Mouse (Mus musculus): Measurements from ENCODE around the gene Egr2.

The Egr2 gene

DNA sequence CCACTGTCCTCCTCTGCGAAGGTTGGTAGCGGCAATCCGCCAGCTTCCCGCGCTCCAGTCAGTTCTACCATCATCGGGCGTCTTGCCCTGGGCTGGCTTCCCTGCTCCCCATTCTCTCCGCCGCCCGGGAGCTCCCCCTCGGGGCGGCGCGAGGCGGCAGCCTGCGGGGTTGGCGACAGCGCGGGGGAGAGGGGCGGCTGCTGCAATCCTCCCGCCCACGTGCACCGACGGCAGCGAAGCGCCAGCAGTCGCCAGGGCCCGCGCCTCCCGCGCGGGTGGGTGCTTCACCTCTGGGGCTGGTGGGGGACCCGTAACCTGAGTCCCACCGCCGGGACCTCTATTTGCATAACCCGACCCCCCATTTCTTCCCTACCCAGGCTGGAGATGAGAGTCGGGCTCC, at the start of gene Egr2:
Egr2 (plus strand) TSS at position 220 of the 400 bp plus-strand sequence.
- no peak for DNase-seq (ENCODE audit: low read depth, low spot score)

- DNase-seq (ENCODE audit: low read depth, low spot score) = no peak
These were observed 47.8 kb upstream of the Egr2 start for GRCm38 (mm10) chr10:67487496-67487895.

- no peak for DNase-seq (ENCODE audit: low read depth, low spot score)
These were observed 45.4 kb upstream of the Egr2 start for GRCm38 (mm10) chr10:67489836-67490235.

DNA sequence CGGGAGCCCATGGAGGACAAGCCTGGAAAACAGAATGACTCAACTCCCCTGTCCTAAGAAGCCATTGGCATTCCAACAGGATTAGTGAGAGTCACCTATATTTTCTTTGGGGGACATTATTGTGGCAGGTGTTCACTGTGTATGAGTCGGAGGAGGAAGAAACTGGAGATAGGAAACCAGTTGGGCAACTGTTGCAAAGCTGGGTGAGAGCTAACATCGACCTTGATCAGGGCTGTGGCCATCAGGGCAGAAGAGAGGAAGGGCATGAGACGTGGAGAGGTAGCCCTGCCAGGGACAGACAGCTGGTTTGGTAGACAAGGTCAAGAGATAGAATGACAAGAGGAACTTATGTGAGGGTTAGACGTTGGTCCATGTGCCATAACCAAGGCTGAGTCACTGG, 44.6 kb upstream of the Egr2 start:
- DNase-seq (ENCODE audit: low read depth, low spot score) = no peak

DNA sequence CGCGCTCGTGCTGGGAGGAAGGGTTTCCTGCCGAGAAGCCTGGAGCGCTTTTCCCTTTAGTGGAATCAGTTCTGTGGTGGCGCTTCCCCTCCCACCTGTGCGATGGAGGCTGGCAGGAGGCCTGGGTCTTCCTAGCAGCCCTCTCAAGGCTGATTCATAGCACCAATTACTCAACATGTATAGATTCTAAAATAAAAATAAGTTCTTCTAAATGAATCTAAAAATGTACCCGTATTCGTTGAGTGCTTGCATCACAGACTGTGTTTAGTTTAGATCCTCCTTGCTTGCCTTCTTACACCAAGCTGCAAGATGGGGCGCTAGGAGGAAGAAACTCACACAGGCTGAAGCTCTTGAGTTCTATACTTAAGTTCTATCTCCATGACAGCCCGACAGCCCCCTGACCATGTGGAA, 43.1 kb upstream of the Egr2 start:
- no peak for DNase-seq (ENCODE audit: low read depth, low spot score)

GRCm38 (mm10) chr10:67493556-67493955, 41.7 kb upstream of the Egr2 start:
- no peak for DNase-seq (ENCODE audit: low read depth, low spot score)

DNA sequence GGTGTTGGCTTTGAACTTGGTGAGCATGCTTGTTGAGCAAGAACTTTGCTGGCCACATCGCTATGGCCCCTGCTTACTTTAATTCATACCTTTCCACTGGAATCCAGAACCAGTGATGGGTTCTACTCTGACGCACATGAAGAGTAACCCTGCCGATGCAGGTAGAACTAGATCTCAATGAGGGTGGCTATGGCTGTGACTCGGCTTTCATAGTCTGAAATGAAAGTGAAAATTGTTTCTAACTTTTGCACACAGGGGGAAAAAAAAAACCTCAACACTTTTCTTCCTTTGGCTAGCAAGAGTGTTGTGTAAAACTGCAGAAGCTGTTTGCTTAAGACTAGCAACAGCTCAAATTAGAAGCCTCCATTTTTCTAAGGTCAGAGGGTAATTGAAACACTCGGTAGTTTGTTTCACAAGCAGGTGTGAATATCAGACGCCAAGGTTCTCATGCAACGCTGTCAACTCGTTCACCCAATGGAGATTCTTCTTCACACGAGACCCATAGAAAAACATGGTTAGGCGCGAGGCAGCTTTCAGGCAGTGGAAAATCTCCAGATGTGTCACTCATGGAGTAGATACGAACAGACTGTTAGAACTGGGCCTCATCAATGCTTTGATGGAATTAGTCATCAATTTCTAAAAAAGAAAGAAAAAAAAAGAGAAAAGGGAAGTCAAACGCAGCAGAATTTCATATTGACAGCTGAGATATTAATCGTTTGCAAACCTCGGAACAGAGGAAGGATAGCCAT, 38.0 kb upstream of the Egr2 start:
- DNase-seq (ENCODE audit: low read depth, low spot score) = no peak

DNA sequence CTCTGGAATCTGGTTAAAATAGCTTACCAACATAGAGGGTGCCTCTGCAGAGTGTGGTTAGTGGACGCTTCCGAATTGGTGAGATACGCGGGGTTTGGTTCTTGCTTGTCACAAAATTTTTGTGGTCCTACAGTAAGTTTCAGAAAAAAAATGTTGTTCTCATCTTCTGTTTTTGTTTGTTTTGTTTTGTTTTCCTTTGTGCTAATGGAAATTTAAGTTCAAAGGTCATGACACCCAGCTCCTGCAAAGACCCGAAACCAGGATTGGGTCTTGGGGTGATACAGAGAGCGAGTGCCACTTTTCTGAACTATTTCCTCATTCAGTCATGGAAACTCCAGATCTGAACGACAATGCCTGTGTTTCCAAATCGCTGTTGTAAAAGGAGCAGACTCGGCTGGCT, 37.3 kb upstream of the Egr2 start:
- no peak for DNase-seq (ENCODE audit: low read depth, low spot score)

- no peak for DNase-seq (ENCODE audit: low read depth, low spot score)
These were observed 31.8 kb upstream of the Egr2 start for GRCm38 (mm10) chr10:67503320-67503995.

DNA sequence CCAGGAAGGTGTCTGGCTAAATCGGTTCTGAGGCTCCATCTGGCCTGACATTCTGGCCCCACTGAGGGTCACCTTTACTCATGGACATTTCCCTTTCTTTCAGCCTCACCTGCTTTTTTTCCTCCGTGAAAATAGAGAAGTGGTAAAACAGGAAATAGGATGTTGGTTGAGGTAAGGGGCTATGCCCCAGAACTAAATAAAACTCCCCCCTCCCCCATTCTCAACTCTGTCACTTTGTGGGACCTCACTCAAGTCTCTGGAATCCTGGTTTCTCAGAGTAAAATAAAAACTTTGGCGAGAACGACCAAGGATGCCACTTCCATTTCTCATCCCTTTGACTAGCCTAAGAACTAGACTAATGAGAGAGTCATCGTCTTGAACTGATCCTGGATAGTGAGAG, 31.2 kb upstream of the Egr2 start:
- DNase-seq (ENCODE audit: low read depth, low spot score) = no peak

- no peak for DNase-seq (ENCODE audit: low read depth, low spot score)
These were observed 30.0 kb upstream of the Egr2 start for GRCm38 (mm10) chr10:67505248-67505647.

GRCm38 (mm10) chr10:67512211-67512610, 23.1 kb upstream of the Egr2 start:
- no peak for DNase-seq (ENCODE audit: low read depth, low spot score)

- DNase-seq (ENCODE audit: low read depth, low spot score) = no peak
These were observed 22.4 kb upstream of the Egr2 start for GRCm38 (mm10) chr10:67512871-67513270.

DNA sequence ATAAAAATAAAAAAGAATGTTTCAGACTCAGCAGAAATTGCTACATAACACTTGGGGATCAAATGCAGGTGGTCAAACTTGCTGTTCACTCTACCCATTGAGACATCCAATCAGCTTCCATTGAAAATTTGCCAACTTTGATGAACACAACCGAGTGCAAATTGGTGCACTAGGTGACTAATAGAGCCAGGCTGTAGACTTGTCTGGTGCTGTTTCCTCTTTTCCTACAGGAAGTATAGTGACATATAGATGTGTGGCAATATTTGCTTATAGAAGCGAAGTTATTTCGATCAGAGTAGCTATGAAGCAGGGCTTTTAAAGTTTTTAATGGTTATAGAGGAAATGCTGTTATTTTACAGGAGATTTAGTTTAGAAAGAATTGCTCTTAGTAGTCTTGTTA, 16.5 kb upstream of the Egr2 start:
- no peak for DNase-seq (ENCODE audit: low read depth, low spot score)

DNA sequence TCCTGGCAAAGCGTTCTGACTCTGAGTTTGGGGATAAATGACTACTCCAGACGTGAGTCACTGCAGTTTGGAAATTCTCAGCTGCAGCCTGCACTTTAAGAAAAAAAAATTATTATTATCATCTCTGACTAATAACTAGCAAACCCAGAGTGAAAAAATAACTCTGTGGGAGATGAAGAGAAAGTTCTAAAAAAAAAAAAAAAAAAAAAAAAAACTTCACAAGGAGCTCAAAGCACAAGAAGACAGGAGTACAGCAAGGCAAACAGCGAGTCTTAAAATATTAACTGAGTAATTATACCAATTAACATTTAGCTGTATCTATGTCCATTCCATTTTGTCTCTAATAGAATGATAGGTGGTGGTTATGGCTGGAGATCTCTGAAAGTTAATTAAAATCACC, 11.1 kb upstream of the Egr2 start:
- no peak for DNase-seq (ENCODE audit: low read depth, low spot score)

DNA sequence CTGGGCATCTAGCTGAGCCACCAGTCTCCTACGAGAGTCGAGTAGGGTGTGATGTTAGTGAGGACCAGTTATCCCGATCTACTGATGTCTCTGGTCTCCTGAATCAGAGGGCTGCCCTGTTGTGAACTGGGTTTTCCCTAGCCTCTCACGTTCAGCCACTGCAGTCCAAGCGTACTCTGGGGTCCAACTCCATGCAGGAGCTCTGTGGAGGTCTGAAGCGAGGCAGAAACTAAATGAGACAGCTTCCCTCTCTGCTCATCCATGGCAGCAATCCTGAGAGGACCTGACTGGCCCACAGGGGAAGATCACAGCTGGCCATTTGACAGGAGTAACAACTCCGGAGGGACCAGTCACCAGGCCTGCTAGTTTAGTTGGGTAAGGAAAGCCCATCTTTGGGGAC, 10.6 kb upstream of the Egr2 start:
- DNase-seq (ENCODE audit: low read depth, low spot score) = no peak

- DNase-seq (ENCODE audit: low read depth, low spot score) = no peak
These were observed 8.8 kb upstream of the Egr2 start for GRCm38 (mm10) chr10:67526435-67526834.

- DNase-seq (ENCODE audit: low read depth, low spot score) = no peak
These were observed 5.5 kb upstream of the Egr2 start for GRCm38 (mm10) chr10:67529769-67530168.

DNA sequence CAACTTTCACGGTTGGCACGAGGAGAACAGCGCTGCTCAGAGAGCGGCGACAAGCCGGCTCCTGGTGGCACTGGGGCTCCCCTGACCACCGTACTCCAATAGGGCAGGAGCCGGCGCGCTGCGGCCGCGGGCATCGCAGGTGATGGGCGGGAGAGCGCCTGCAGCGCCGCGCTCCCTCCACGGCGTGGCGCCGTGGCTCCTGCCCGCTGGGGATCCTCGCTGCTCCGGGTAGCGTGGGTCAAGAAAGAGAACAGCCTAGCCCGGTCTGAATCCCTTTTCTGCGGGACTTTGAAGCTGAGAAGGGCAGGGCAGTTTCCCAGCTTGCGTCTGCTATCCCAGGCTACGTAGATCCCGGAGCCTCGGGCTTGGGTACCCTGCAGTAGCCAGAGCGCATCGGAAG, 697 bp downstream of the Egr2 start:
- DNase-seq (ENCODE audit: low read depth, low spot score) = no peak

- no peak for DNase-seq (ENCODE audit: low read depth, low spot score)
These were observed 1.4 kb downstream of the Egr2 start for GRCm38 (mm10) chr10:67536621-67537141.

DNA sequence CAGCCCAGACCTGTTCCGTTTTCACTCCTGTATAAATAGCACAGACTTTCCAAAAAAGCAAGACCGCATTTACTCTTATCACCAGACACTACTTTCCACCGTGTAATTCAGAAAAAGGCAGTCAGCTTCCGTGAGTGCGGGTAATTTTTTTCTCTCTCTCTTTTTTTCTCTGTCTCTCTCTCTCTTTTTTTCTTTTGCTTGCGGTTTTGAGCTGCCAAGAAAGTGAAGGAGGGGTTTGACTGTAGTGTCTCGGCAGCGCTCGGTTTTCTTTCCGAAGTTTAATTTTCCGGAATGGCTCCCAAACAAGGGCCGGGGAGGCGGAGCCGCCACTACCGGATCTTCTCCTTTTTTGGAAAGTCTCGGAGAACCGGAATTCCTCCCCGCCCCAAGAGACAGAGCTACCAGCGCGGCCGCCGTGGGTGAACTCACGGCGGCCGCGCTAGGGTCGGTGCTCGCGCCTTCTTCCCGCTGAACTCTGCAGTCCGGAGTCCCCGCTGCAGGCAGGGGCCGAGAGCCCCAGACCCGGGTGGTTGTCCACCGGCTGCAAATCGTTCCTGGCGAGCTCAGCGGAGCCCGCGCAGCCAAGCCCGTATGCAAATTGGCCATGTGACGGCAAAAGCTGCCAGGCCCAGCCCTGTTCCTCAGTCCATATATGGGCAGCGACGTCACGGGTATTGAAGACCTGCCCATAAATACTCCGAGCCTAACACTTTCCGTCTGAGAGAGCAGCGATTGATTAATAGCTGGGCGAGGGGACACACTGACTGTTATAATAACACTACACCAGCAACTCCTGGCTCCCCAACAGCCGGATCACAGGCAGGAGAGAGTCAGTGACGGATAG, 2.1 kb downstream of the Egr2 start:
- peak; percentile 73 for DNase-seq (ENCODE audit: low read depth, low spot score)

DNA sequence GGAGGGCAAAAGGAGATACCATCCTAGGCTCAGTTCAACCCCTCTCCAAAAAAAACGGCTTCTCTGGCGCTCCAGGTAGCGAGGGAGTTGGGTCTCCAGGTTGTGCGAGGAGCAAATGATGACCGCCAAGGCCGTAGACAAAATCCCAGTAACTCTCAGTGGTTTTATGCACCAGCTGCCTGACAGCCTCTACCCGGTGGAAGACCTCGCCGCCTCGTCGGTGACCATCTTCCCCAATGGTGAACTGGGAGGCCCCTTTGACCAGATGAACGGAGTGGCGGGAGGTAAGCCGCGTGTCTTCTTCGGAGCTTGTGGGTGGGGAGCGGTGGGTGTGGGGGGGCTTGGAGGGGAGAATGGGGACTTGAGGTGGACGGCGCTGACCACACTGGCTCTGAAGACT, 2.8 kb downstream of the Egr2 start:
- DNase-seq (ENCODE audit: low read depth, low spot score) = no peak

All from brain, embryonic 18.5 days (tissue).